Mouse (Mus musculus) lung, postnatal 0 days (tissue): ENCODE results near the gene Rpl22. TPM values are rescaled to one million over a fixed set of nuclear protein-coding genes. Genes with fewer than 3 reads are reported as not detected.
A peak's percentile ranks its signal among the peaks of the same experiment; 100 is the strongest.

Source experiments
- ATAC-seq: fragments of 200-750 bp; cut with Nextera tagmentation; 2 replicates; pipeline ENCODE4 v1.8.0; 2017; ENCODE audit warnings: moderate library complexity
- DNase-seq: peaks from one replicate; pipeline ENCODE4 v3.0.0-alpha.2; 2016; ENCODE audit warnings: low spot score
- H3K27ac ChIP-seq: fragments of 300-500 bp; sonication (generic); 2 replicates; pipeline ENCODE4 v1.5.1; 2014; ENCODE audit warnings: antibody characterized with exemption, mild to moderate bottlenecking, low read length, mixed read lengths
- H3K27me3 ChIP-seq: fragments of 300-500 bp; sonication (generic); replicated peaks from 2 replicates; pipeline ENCODE4 v1.6.1; 2014; ENCODE audit warnings: low read length, mixed read lengths; ENCODE audit not compliant: insufficient read depth
- H3K36me3 ChIP-seq: fragments of 300-500 bp; sonication (generic); 2 replicates; pipeline ENCODE4 v1.6.1; 2014; ENCODE audit warnings: low read length, mixed read lengths; ENCODE audit not compliant: insufficient read depth
- H3K4me1 ChIP-seq: fragments of 300-500 bp; sonication (generic); 2 replicates; pipeline ENCODE4 v1.6.1; 2014; ENCODE audit warnings: antibody characterized with exemption, low read depth, low read length, mixed read lengths; ENCODE audit not compliant: insufficient read depth
- H3K4me2 ChIP-seq: fragments of 300-500 bp; sonication (generic); replicated peaks from 2 replicates; pipeline ENCODE4 v1.6.1; 2014; ENCODE audit warnings: low read depth, mild to moderate bottlenecking, low read length, moderate library complexity, mixed read lengths
- H3K4me3 ChIP-seq: fragments of 300-500 bp; sonication (generic); 2 replicates; pipeline ENCODE4 v1.5.1; 2014; ENCODE audit warnings: low read depth, low read length
- H3K9ac ChIP-seq: fragments of 300-500 bp; sonication (generic); replicated peaks from 2 replicates; pipeline ENCODE4 v1.6.1; 2014; ENCODE audit warnings: low read depth, mild to moderate bottlenecking
- H3K9me3 ChIP-seq: fragments of 300-500 bp; sonication (generic); 2 replicates; pipeline ENCODE4 v1.6.1; 2016; ENCODE audit warnings: low read length, mixed read lengths
- CTCF ChIP-seq: IDR thresholded peaks from 2 replicates; pipeline ENCODE4 v1.5.1; 2016; ENCODE audit warnings: antibody characterized with exemption, mild to moderate bottlenecking
- EP300 ChIP-seq: IDR thresholded peaks from 2 replicates; pipeline ENCODE4 v1.6.1; 2016; ENCODE audit warnings: antibody characterized with exemption, mild to moderate bottlenecking, control low read depth
- WGBS: fragments of 180-500 bp; shearing (Covaris S2); extraction: QIAGEN DNeasy Blood & Tissue Kit; methylation state at CpG from one replicate; pipeline ENCODE4 v1.1.7; 2014; 5-methylcytosine and 5-hydroxymethylcytosine counted together
- polyA plus RNA-seq: library from polyadenylated mRNA; unstranded; fragments of >200 nt; fragmentation: Nextera tagmentation; extraction: Ambion mirVana; gene quantifications from 2 replicates; pipeline ENCODE4 v1.2.1, GENCODE M21; 2015

Gene Rpl22
- polyA plus RNA-seq, 1 experiment from 2014 or later: 265 TPM

GRCm38 (mm10) chr4:152315498-152316213 is 9.9 kb upstream of the Rpl22 start:
- Histone ChIP-seq H3K4me1 (peaks cover 5% of the 10 kb centered on the region; the same call in 1 of the 2 replicates), H3K4me2 (peak overlapping the region; percentile 25), H3K9me3 (no peaks in the 10 kb centered on the region), H3K4me3 (no peak overlapping the region), H3K27me3 (peaks cover 43% of the 10 kb centered on the region), H3K9ac (no peak overlapping the region), H3K36me3 (no peaks in the 10 kb centered on the region), H3K27ac (no peak overlapping the region)
- DNase-seq (no peak), ATAC-seq (0 out of 2 replicates have a peak, but pooled peaks have one; percentile 13)
- 1% methylated on average over 42 of the region's 43 CpGs for WGBS
- TF ChIP-seq CTCF (no peak), EP300 (no peak)

GRCm38 (mm10) chr4:152317631-152318033 is 7.9 kb upstream of the Rpl22 start:
- Histone ChIP-seq H3K9ac (no peak overlapping the region), H3K4me2 (no peak overlapping the region), H3K9me3 (no peaks in the 10 kb centered on the region), H3K27ac (no peak overlapping the region), H3K36me3 (no peaks in the 10 kb centered on the region), H3K27me3 (peaks cover 40% of the 10 kb centered on the region), H3K4me3 (no peak overlapping the region), H3K4me1 (peaks cover 5% of the 10 kb centered on the region; the same call in 1 of the 2 replicates)
- no peak for TF ChIP-seq EP300
- TF ChIP-seq CTCF: no peak
- no peak for DNase-seq
- no peak for ATAC-seq
- 43% methylated on average over 6 of the region's 6 CpGs for WGBS

- peak; percentile 47 for DNase-seq
- peaks cover 37% of the 10 kb centered on the region for H3K27me3 ChIP-seq
- H3K4me2 ChIP-seq: peak within 1 kb of the TSS; percentile 39; the same call in 1 of the 2 replicates
- WGBS: 3% methylated on average over 25 of the region's 26 CpGs
- peak; percentile 46 for ATAC-seq
- no peak within 1 kb of the TSS for H3K9ac ChIP-seq
- TF ChIP-seq CTCF: peak; percentile 72
- TF ChIP-seq EP300: no peak
- H3K9me3 ChIP-seq: no peaks in the 10 kb centered on the region
- no peak within 1 kb of the TSS for H3K27ac ChIP-seq
- peak within 1 kb of the TSS; percentile 8; the same call in 1 of the 2 replicates for H3K4me3 ChIP-seq
- peaks cover 5% of the 10 kb centered on the region; the same call in 1 of the 2 replicates for H3K4me1 ChIP-seq
- no peaks in the 10 kb centered on the region for H3K36me3 ChIP-seq
These were observed 6.9 kb upstream of the Rpl22 start, which contains the start of gene Rnf207 for GRCm38 (mm10) chr4:152318517-152319234. Rnf207 (minus strand) TSS chr4:152318993.

DNA sequence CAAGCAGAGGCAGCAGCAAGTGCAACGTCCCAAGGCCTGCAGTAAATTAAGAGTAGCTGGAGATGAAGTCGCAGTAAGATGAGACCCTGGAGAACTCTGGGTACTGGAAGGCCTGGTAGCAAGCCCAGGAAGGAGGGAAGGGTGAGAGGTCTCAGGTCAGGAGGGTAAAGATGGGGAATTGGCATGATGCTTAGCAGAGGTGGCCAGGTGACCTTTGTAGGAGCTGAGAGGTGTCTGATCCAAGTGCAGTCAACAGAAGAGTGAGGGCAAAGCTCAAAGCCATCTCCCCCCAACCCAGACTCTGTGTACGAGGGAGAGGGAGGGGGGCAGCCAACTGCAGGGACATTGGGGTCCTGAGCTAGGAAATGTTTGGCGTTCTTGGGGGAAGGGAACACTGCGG is 4.1 kb upstream of the Rpl22 start:
- WGBS: 47% methylated on average over 5 of the region's 5 CpGs
- no peak for DNase-seq
- no peak for TF ChIP-seq EP300

GRCm38 (mm10) chr4:152324641-152325562 is 640 bp upstream of the Rpl22 start:
- peak; percentile 12 for ATAC-seq
- Histone ChIP-seq H3K27ac (no peak overlapping the region), H3K9me3 (no peaks in the 10 kb centered on the region), H3K4me1 (peaks cover 7% of the 10 kb centered on the region), H3K9ac (no peak overlapping the region), H3K4me2 (peak overlapping the region; percentile 37), H3K27me3 (no peaks in the 10 kb centered on the region), H3K36me3 (peaks cover 8% of the 10 kb centered on the region; the same call in 1 of the 2 replicates), H3K4me3 (peak overlapping the region; percentile 87)
- 49% methylated on average over 16 of the region's 16 CpGs for WGBS
- TF ChIP-seq CTCF: no peak
- TF ChIP-seq EP300: no peak
- no peak for DNase-seq

More for the DNA sequence above, 4.1 kb upstream of the Rpl22 start:
- Histone ChIP-seq H3K27ac (no peak overlapping the region), H3K4me1 (peaks cover 7% of the 10 kb centered on the region; the same call in 1 of the 2 replicates), H3K4me3 (no peak overlapping the region), H3K36me3 (no peaks in the 10 kb centered on the region), H3K4me2 (no peak overlapping the region), H3K9ac (no peak overlapping the region), H3K27me3 (peaks cover 12% of the 10 kb centered on the region; the same call in 1 of the 2 replicates), H3K9me3 (no peaks in the 10 kb centered on the region)
- ATAC-seq: no peak
